Mouse (Mus musculus) embryonic fibroblast, embryonic 13.5 days (primary cell): Measurements from ENCODE around the gene Dyx1c1. TPM values are rescaled to one million over a fixed set of nuclear protein-coding genes. Genes with fewer than 3 reads are reported as not detected.

Source experiments
- H3K27ac ChIP-seq: 2 replicates; pipeline ENCODE4 v1.5.1; 2012; ENCODE audit warnings: low read length, control low read depth, inconsistent platforms; ENCODE audit not compliant: insufficient read depth
- H3K4me1 ChIP-seq: 2 replicates; pipeline ENCODE4 v1.6.1; 2011; ENCODE audit warnings: low read length; ENCODE audit not compliant: control insufficient read depth, insufficient read depth
- H3K4me3 ChIP-seq: 2 replicates; pipeline ENCODE4 v1.5.1; 2011; ENCODE audit warnings: mild to moderate bottlenecking, control low read depth, low read length; ENCODE audit not compliant: insufficient read depth
- CTCF ChIP-seq: IDR thresholded peaks from 2 replicates; pipeline ENCODE4 v1.5.1; 2011; ENCODE audit warnings: mild to moderate bottlenecking, control low read depth, low read length, moderate library complexity, borderline replicate concordance; ENCODE audit not compliant: insufficient read depth
- POLR2A ChIP-seq: IDR thresholded peaks from 2 replicates; pipeline ENCODE4 v1.6.1; 2011; ENCODE audit warnings: low read depth, mild to moderate bottlenecking, control low read depth, low read length, moderate library complexity
- polyA plus RNA-seq: library from polyadenylated mRNA; stranded (reverse); fragments of >200 nt; gene quantifications from 2 replicates; pipeline ENCODE4 v1.2.4, GENCODE M21; 2011; ENCODE audit warnings: low read depth; ENCODE audit not compliant: missing spikeins, insufficient read length

The Dyx1c1 gene
- polyA plus RNA-seq, 1 experiment: 0.86 TPM

DNA sequence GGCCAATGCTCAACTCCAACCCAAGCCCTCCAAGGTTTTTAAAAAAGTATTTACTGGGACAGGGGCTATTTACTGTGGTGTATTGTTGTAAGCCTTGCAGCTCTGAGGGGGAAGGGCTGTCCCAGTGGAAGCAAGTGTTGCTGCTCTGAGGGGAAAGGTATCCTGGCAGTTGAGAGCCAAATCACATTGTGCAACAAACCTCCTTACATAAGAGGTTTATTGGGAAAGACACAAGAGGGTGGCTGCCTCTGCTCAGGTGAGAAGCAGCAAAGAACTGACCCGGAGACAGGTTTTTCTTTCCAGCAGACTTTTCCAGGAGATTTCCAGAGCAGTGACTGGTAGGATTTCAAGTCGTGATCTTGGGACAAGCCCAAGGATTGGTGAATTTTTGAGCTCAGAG lies 22.3 kb upstream of the Dyx1c1 start:
- Histone ChIP-seq H3K4me3 (no peak overlapping the region), H3K27ac (no peak overlapping the region), H3K4me1 (no peaks in the 10 kb centered on the region)
- no peak for TF ChIP-seq POLR2A
- TF ChIP-seq CTCF: no peak

DNA sequence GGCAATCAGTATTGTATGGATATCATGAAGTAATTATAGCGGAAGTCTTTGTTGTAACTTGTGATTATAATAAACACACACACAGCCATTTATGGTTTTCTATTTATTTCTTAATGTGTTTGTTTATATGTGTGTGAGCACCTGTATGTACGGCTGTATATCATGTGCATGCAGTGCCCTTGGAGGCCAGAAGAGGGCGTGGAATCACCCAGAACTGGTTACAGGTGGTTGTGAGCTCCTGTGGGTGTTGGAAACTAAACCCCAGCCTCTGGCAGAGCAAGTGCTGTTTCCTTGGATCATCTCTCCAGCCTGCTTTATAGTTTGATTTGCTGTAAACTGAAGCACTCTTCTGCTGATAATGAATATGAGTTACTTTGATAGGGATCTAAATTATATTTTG lies 15.2 kb upstream of the Dyx1c1 start:
- TF ChIP-seq CTCF (0 out of 2 replicates have a peak, but pooled peaks have one; percentile 2), POLR2A (no peak)
- no peaks in the 10 kb centered on the region for H3K4me1 ChIP-seq
- no peak overlapping the region for H3K4me3 ChIP-seq
- no peak overlapping the region for H3K27ac ChIP-seq

DNA sequence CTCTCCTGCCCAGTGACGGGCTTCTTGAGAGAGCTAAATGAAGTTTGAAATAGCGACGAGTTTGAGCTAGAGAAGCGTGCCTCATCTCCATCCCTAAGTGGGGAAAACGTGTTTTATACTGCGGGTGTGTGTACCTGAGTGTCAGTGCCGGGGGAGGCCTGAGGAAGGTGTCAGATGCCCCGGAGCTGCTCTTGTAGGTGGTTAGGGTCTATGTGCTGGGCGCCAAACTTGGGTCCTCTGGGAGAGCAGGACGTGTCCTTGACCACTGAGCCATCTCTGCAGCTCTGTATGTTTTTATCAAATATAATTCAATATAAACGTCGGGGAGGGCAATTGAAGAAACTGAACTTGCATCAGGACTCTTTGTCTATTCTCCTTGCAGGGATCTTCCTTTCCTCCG lies 14.3 kb upstream of the Dyx1c1 start:
- TF ChIP-seq POLR2A (no peak), CTCF (no peak)
- H3K27ac ChIP-seq: no peak overlapping the region
- no peaks in the 10 kb centered on the region for H3K4me1 ChIP-seq
- no peak overlapping the region for H3K4me3 ChIP-seq

DNA sequence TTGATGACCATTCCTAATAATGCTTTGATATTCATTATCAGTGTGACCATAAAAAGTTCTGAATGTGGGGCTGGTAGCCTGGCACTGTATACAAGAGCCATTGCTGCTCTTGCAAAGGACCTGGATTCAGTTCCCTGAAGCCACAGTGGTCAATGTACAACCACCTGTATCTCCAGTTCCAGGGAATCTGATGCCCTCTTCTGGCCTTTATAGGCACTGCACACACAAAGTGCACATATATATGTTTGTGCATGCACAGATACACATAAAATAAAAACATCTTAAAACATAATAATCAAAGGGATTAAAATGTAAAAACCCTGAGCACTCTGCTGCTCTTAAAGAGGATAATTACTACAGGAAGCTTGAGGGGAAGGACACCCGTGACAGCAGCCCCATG lies 11.6 kb upstream of the Dyx1c1 start:
- Histone ChIP-seq H3K4me1 (no peaks in the 10 kb centered on the region), H3K27ac (no peak overlapping the region), H3K4me3 (no peak overlapping the region)
- no peak for TF ChIP-seq CTCF
- no peak for TF ChIP-seq POLR2A

DNA sequence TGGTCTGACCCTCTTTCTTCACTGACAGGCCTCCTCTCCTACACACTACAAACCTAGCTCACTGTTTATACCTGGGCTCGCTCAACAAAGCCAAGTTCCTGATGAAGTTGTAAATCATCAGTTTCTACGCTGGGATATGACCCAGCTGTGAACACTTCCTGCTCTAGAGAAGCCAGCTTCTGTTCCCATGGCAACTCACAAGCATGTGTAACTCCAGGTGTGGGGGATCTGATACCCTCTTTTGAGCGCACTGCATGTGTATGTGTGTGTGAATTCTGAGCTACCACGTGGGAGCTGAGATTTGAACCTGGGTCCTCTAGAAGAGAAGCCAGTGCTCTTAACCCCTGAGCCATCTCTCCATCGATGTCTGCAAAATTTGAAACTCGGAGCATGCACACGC lies 9.0 kb upstream of the Dyx1c1 start:
- H3K27ac ChIP-seq: no peak overlapping the region
- TF ChIP-seq CTCF (no peak), POLR2A (no peak)
- no peaks in the 10 kb centered on the region for H3K4me1 ChIP-seq
- H3K4me3 ChIP-seq: no peak overlapping the region

DNA sequence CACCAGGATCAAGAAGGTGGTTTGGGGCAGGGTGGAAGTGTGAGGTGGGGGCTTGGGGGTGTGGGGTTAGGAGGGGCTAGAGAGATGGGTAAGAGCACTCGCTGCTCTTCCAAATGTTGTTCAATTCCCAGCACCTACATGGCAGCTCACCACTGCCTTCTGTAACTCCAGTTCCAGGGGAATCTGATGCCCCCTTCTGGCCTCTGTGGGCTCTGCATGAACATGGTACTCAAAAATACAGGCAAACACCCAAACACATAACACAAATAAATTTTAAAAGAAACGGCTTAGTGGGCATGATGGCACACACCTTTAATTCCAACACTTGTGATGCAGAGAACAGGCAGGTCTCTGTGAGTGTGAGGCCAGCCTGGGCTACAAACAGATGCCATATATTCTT lies 3.8 kb upstream of the Dyx1c1 start:
- TF ChIP-seq POLR2A (no peak), CTCF (no peak)
- Histone ChIP-seq H3K4me3 (no peak overlapping the region), H3K27ac (no peak overlapping the region), H3K4me1 (no peaks in the 10 kb centered on the region)

DNA sequence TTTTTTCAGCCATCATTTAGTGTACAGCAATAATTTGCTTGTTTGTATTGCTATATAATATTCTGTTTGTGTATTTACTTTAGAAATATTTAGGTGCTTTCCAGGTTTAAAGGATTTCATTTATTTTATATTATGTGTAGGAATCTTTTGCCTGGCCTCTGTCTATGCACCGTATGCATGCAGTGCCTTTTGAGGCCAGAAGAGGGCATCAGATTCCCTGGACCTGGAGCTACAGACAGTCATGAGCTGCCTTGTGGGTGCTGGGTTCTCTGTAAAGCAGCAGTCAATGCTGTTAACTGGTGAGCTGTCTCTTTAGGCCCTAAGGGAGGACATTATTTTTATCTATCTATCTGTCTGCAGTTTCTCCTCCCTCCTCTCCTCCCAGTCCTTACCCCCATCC lies 3.0 kb upstream of the Dyx1c1 start:
- Histone ChIP-seq H3K27ac (no peak overlapping the region), H3K4me3 (no peak overlapping the region), H3K4me1 (no peaks in the 10 kb centered on the region)
- no peak for TF ChIP-seq POLR2A
- peak; percentile 59; the same call in 1 of the 2 replicates for TF ChIP-seq CTCF

DNA sequence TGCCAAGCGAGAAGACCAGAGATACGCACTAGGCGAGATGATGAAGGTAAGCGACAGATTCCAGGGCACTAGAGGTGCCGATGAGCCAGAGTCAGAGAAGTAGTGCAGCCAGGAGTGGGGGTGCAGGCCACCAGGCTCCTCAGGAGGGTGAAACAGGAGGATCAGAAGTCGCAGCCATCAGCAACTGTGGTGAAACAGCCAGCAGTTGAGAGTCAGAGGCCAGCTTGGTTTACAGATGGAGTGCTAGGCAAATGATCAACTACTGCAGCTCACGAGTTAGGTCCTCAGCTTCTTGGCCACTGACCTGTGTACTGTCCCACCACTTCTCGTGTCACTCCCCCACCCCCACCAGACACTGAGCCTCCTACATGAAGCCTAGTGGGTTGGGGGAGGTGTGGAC lies 2.8 kb downstream of the Dyx1c1 start:
- TF ChIP-seq POLR2A (no peak), CTCF (no peak)
- Histone ChIP-seq H3K4me1 (no peaks in the 10 kb centered on the region), H3K27ac (no peak overlapping the region)

DNA sequence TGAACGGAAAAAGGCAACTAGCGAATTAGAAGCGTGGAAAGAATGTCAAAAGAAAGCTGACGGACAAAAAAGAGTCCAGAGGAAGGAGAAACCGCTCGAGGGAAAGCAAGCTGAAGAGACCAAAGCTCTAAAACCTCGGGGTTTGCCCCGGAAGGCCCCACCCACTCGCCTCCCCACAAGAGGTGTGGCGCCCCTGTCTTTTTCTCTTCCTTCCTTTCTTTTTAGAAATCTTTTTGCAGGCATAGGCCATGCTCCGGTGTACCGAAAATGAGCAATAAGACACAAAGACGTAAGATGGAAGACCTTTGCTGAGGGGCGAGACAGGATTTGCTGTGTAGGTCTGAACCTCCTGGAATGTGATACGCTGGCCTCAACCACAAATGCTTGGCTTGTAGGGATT lies 3.4 kb downstream of the Dyx1c1 start:
- TF ChIP-seq CTCF: no peak
- no peak for TF ChIP-seq POLR2A
- H3K27ac ChIP-seq: no peak overlapping the region
- H3K4me1 ChIP-seq: no peaks in the 10 kb centered on the region
- H3K4me3 ChIP-seq: no peak overlapping the region

More for the DNA sequence above, 2.8 kb downstream of the Dyx1c1 start:
- no peak overlapping the region for H3K4me3 ChIP-seq

DNA sequence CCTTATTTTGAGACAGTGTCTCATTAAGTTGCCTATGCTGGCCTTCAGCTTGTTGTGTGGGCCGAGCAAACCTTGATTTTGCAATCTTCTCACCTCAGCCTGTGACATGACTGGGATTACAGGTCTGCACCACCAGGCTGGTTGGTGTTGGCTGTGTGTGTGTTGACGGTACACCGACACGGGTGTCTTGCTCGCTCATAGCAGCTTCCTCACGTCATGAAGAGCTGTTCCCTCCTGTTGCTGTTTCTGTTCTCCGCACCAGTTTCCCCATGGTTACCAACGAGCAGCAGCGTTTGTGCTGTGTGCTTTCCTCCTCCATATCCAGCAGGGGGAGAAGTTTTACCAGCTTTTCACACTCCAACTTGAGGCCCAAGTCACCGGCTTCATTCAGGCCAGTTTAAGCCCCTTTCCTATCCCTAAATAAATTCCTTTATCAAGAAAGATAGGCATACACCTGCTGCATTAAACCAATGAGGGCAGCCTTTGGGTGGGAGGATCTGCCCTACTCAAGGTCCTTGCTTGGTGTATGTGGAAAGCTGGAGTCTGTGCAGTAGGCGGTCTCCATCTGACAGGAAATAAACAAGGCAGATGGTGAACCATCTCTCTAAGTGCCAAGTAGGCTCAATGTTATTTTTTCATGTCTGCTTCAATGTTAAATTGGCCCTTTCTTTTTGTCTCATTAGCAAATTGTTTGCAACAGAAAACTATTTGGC lies 9.9 kb downstream of the Dyx1c1 start:
- no peak overlapping the region for H3K4me3 ChIP-seq
- no peak for TF ChIP-seq POLR2A
- peak; percentile 29; the same call in 1 of the 2 replicates for TF ChIP-seq CTCF

DNA sequence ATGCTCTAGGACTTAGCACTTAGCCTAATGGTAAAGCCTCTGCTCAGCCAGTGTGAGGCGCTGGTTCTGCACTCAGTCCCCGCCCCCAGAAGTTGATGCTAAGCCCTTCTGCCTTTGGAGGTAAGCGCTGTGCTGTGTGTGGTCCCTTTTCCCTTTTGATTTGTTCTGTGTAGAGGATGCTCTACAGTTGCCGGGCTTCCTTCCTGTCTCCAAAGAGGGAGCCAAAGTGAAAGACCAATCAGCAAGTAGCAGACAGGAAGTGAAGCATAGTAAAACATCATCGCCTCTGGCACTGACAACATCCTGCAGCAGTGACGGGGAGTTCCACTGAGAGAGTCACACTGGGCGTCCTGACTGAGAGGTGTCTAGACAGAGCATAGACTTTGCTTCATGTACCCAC lies 11.3 kb downstream of the Dyx1c1 start:
- H3K27ac ChIP-seq: no peak overlapping the region
- H3K4me3 ChIP-seq: no peak overlapping the region
- TF ChIP-seq POLR2A: no peak
- no peak for TF ChIP-seq CTCF
- H3K4me1 ChIP-seq: no peaks in the 10 kb centered on the region

More for the DNA sequence above, 9.9 kb downstream of the Dyx1c1 start:
- Histone ChIP-seq H3K27ac (no peak overlapping the region), H3K4me1 (no peaks in the 10 kb centered on the region)

DNA sequence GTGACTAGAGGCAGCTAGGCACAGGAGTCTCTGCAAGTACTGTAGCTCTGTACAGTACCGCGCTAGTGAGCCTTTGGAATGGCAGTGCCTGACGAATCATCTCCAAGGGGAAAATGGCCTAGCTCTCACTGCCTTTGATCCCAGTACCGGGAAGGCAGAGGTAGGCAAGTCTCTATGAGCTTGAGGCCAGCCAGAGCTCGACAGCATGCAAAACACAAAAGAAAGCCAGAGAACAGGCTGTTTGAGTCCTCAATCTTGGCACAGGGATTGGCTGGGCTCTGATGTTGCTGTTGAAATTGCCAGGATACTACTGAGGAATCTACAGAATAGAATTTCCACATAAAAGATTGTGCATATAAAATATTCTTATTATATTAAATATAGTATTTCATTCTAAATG lies 13.8 kb downstream of the Dyx1c1 start:
- TF ChIP-seq CTCF (no peak), POLR2A (no peak)
- H3K4me3 ChIP-seq: no peak overlapping the region
- H3K4me1 ChIP-seq: no peaks in the 10 kb centered on the region
- no peak overlapping the region for H3K27ac ChIP-seq
